Comparison of ENCODE assay signal across 9 mouse cellular contexts in genomic region chr1:100556937-100557336, GRCm38 (mm10).
DNase-seq lines count a peak whose midpoint lies in the region; ATAC-seq and TF ChIP-seq lines count a peak whose summit lies in the region.
"Had no signal": no experiment of that assay in that cellular context is flagged by ENCODE, and none has a peak within 500 bp of the region (broad histone marks: within the 10 kb centered on the region; RNA-seq: fewer than 3 reads in every experiment).

No protein-coding gene starts in this region.

- no peaks in the 10 kb centered on the region for H3K79me2 ChIP-seq in liver, adult 2 months (ENCODE audit: control insufficient read depth, insufficient read depth, low read length)

- intact Hi-C loops in left cerebral cortex, postnatal 36 days (cut with DNase I): no loop called here

- no peaks in the 10 kb centered on the region for H3K9me3 ChIP-seq in liver, embryonic 11.5 days (ENCODE audit: control insufficient read depth, low read length)
- no peaks in the 10 kb centered on the region for H3K9me3 ChIP-seq in embryonic facial prominence, embryonic 14.5 days (ENCODE audit: control insufficient read depth, low read length)
- H3K9me3 ChIP-seq: embryonic facial prominence, embryonic 15.5 days had no signal

- H3K36me3 ChIP-seq in liver, adult 2 months (ENCODE audit: control insufficient read depth, insufficient read depth, low read length): no peaks in the 10 kb centered on the region
- H3K36me3 ChIP-seq in liver, embryonic 11.5 days (ENCODE audit: control insufficient read depth, insufficient read depth, low read length): no peaks in the 10 kb centered on the region
- no peaks in the 10 kb centered on the region for H3K36me3 ChIP-seq in embryonic facial prominence, embryonic 14.5 days (ENCODE audit: control insufficient read depth, insufficient read depth, low read length)
- H3K36me3 ChIP-seq: embryonic facial prominence, embryonic 15.5 days had no signal

- ATAC-seq in liver, embryonic 11.5 days (replicated peaks; ENCODE audit: low FRiP score): no peak
- 0 out of 2 replicates have a peak, but pooled peaks have one; percentile 30 for ATAC-seq in embryonic facial prominence, embryonic 14.5 days (ENCODE audit: low read depth)

- H3K4me2 ChIP-seq in liver, embryonic 11.5 days: no peak overlapping the region
- H3K4me2 ChIP-seq in embryonic facial prominence, embryonic 14.5 days (ENCODE audit: low read depth, low read length): no peak overlapping the region
- H3K4me2 ChIP-seq: embryonic facial prominence, embryonic 15.5 days had no signal

- no peak overlapping the region for H3K27ac ChIP-seq in liver, adult 2 months (replicated peaks; ENCODE audit: insufficient read depth, low read depth, low read length)
- H3K27ac ChIP-seq in liver, embryonic 11.5 days (ENCODE audit: low read depth, low read length): no peak overlapping the region
- H3K27ac ChIP-seq in embryonic facial prominence, embryonic 14.5 days (replicated peaks; ENCODE audit: low read depth, low read length): no peak overlapping the region
- H3K27ac ChIP-seq: embryonic facial prominence, embryonic 15.5 days had no signal

- no peak overlapping the region for H3K9ac ChIP-seq in liver, adult 2 months (ENCODE audit: low read depth, low read length)
- no peak overlapping the region for H3K9ac ChIP-seq in liver, embryonic 11.5 days (ENCODE audit: low read depth, low read length)
- no peak overlapping the region for H3K9ac ChIP-seq in embryonic facial prominence, embryonic 14.5 days (ENCODE audit: low read depth, low read length)
- H3K9ac ChIP-seq: embryonic facial prominence, embryonic 15.5 days had no signal

- no peak for TF ChIP-seq POLR2A in liver, adult 2 months (IDR thresholded peaks at IDR 0.05; ENCODE audit: extremely low read depth, insufficient read depth, low read length)

- H3K4me3 ChIP-seq in liver, adult 2 months (ENCODE audit: insufficient read depth, low read depth, low read length): no peak overlapping the region
- no peak overlapping the region for H3K4me3 ChIP-seq in liver, embryonic 11.5 days (ENCODE audit: low read depth, low read length)
- no peak overlapping the region for H3K4me3 ChIP-seq in embryonic facial prominence, embryonic 14.5 days (ENCODE audit: low read depth, low read length)
- H3K4me3 ChIP-seq: embryonic facial prominence, embryonic 15.5 days had no signal

- no peaks in the 10 kb centered on the region for H3K27me3 ChIP-seq in liver, adult 2 months (ENCODE audit: control insufficient read depth, insufficient read depth, low read length)
- H3K27me3 ChIP-seq in liver, embryonic 11.5 days (replicated peaks; ENCODE audit: control insufficient read depth, insufficient read depth, low read length): no peaks in the 10 kb centered on the region
- H3K27me3 ChIP-seq in embryonic facial prominence, embryonic 14.5 days (replicated peaks; ENCODE audit: control insufficient read depth, insufficient read depth, low read length): no peaks in the 10 kb centered on the region
- H3K27me3 ChIP-seq: embryonic facial prominence, embryonic 15.5 days had no signal

- DNase-seq in adrenal gland, postnatal 14 days: peak; percentile 21
- DNase-seq in adrenal gland, adult 2 months: no peak
- DNase-seq in liver, adult 2 months (ENCODE audit: extremely low read depth, low read depth, low spot score): peak; percentile 59
- DNase-seq in liver, embryonic 11.5 days (ENCODE audit: low spot score): no peak
- DNase-seq in embryonic facial prominence, embryonic 14.5 days (ENCODE audit: low spot score): peak; percentile 2
- peak; percentile 4 to 11 for DNase-seq in left cerebral cortex, postnatal 36 days (ENCODE audit: low spot score in 2 of 2)
- DNase-seq in T-cell, adult 2 months (ENCODE audit: low spot score): no peak
- DNase-seq in thymus, postnatal 14 days: no peak

- 24% methylated on average over 2 of the region's 2 CpGs for WGBS in liver, adult 2 months
- 22% methylated on average over 2 of the region's 2 CpGs for WGBS in liver, embryonic 11.5 days
- WGBS in embryonic facial prominence, embryonic 14.5 days: 33% methylated on average over 2 of the region's 2 CpGs

- H3K4me1 ChIP-seq in liver, adult 2 months (ENCODE audit: control insufficient read depth, insufficient read depth, low read length): no peaks in the 10 kb centered on the region; the same call in 1 of the 2 replicates
- no peaks in the 10 kb centered on the region for H3K4me1 ChIP-seq in liver, embryonic 11.5 days (replicated peaks; ENCODE audit: control insufficient read depth, insufficient read depth, low read length)
- H3K4me1 ChIP-seq in embryonic facial prominence, embryonic 14.5 days (ENCODE audit: control insufficient read depth, insufficient read depth, low read length): no peaks in the 10 kb centered on the region
- H3K4me1 ChIP-seq: embryonic facial prominence, embryonic 15.5 days had no signal

- peak; percentile 93 for TF ChIP-seq CTCF in liver, adult 2 months (IDR thresholded peaks at IDR 0.05; ENCODE audit: low read depth, low read length)

Comparison
In these comparisons a context has a peak if more than half of its experiments do, and no peak if none do; other contexts are left out.
1. DNase-seq: peak in adrenal gland, postnatal 14 days (single experiment), liver, adult 2 months (single experiment), embryonic facial prominence, embryonic 14.5 days (single experiment) and left cerebral cortex, postnatal 36 days (2 of 2); none in adrenal gland, adult 2 months (single experiment), liver, embryonic 11.5 days (single experiment), T-cell, adult 2 months (single experiment) and thymus, postnatal 14 days (single experiment).